Mouse (Mus musculus): ENCODE data around the gene Trp53tg5.

GRCm38 (mm10) chr2:164430697-164431096 lies 42.8 kb downstream of the Trp53tg5 start:
- no peak for TF ChIP-seq POLR2A (IDR thresholded peaks at IDR 0.05; ENCODE audit: low read depth, low read length)
- no peak for TF ChIP-seq CTCF (conservative IDR thresholded peaks at IDR 0.05 in 1 of 2, IDR thresholded peaks at IDR 0.05 in 1 of 2; ENCODE audit: low read depth in 2 of 2, low read length in 2 of 2)
- no peak for TF ChIP-seq EP300 (IDR thresholded peaks at IDR 0.05; ENCODE audit: low read length)
- TF ChIP-seq ZNF384 (IDR thresholded peaks at IDR 0.05; ENCODE audit: low read depth, low read length): no peak
- no peak for TF ChIP-seq CHD1 (IDR thresholded peaks at IDR 0.05; ENCODE audit: low read depth, low read length)
- no peak for TF ChIP-seq MAFK (IDR thresholded peaks at IDR 0.05; ENCODE audit: insufficient replicate concordance, low read length)
- no peak for TF ChIP-seq ZC3H11A (IDR thresholded peaks at IDR 0.05; ENCODE audit: low read depth, low read length)
- no peak for TF ChIP-seq RAD21 (IDR thresholded peaks at IDR 0.05; ENCODE audit: low read depth, low read length)
- TF ChIP-seq SMC3 (IDR thresholded peaks at IDR 0.05; ENCODE audit: low read depth, low read length): no peak
- no peak for TF ChIP-seq USF1 (IDR thresholded peaks at IDR 0.05; ENCODE audit: low read depth, low read length)
- TF ChIP-seq ZKSCAN1 (IDR thresholded peaks at IDR 0.05; ENCODE audit: borderline replicate concordance, low read depth, low read length): no peak
- no peak for TF ChIP-seq ZMIZ1 (IDR thresholded peaks at IDR 0.05; ENCODE audit: low read depth, low read length)
- no peak for TF ChIP-seq SIN3A (IDR thresholded peaks at IDR 0.05; ENCODE audit: low read length)

All from CH12.LX (cell line).